Mouse (Mus musculus) liver, embryonic 14.5 days (tissue): ENCODE measurements at regions not wholly inside any gene's neighbourhood (a gene's known extent, or its start where the extent isn't known, plus 50 kb on each side); places are given as distances from the start of the nearest gene placed in this dataset.

Source experiments
- ATAC-seq: fragments of 200-750 bp; cut with Nextera tagmentation; 2 replicates; pipeline ENCODE4 v1.8.0; 2017; ENCODE audit warnings: moderate number of reproducible peaks, mild to moderate bottlenecking, moderate library complexity; ENCODE audit not compliant: insufficient read depth
- DNase-seq, 3 experiments: peaks; one replicate each; pipeline ENCODE4 v3.0.0-alpha.2; 2012 to 2013; ENCODE audit warnings: low read depth in 3 of 3, low spot score in 3 of 3
- H3K27ac ChIP-seq: fragments of 300-500 bp; sonication (generic); 2 replicates; pipeline ENCODE4 v1.5.1; 2014; ENCODE audit warnings: moderate library complexity, mild to moderate bottlenecking, control low read depth, inconsistent platforms
- H3K27me3 ChIP-seq: fragments of 300-500 bp; sonication (generic); 2 replicates; pipeline ENCODE4 v1.6.1; 2014; ENCODE audit warnings: mild to moderate bottlenecking, low read length, moderate library complexity; ENCODE audit not compliant: control insufficient read depth, insufficient read depth
- H3K36me3 ChIP-seq: fragments of 300-500 bp; sonication (generic); replicated peaks from 2 replicates; pipeline ENCODE4 v1.6.1; 2014; ENCODE audit warnings: low read depth; ENCODE audit not compliant: control insufficient read depth, insufficient read depth
- H3K4me1 ChIP-seq, 2 experiments: fragments of 200-500 bp in 1 of 2; fragments of 300-500 bp in 1 of 2; sonication (generic) in 1 of 2; replicated peaks; 2 replicates each; pipeline ENCODE4 v1.6.1; 2012 to 2014; ENCODE audit warnings: antibody characterized with exemption in 1 of 2, inconsistent platforms in 1 of 2, low read length in 1 of 2; ENCODE audit not compliant: control insufficient read depth in 2 of 2, insufficient read depth in 2 of 2
- H3K4me2 ChIP-seq: fragments of 300-500 bp; sonication (generic); 2 replicates; pipeline ENCODE4 v1.6.1; 2014; ENCODE audit warnings: low read depth, mild to moderate bottlenecking, control low read depth, moderate library complexity
- H3K4me3 ChIP-seq, 2 experiments: fragments of 200-500 bp in 1 of 2; fragments of 300-500 bp in 1 of 2; sonication (generic) in 1 of 2; 2 replicates each; pipeline ENCODE4 v1.5.1; 2012 to 2014; ENCODE audit warnings: low read depth in 2 of 2, low read length in 2 of 2, mild to moderate bottlenecking in 2 of 2, control low read depth in 1 of 2, inconsistent platforms in 1 of 2, moderate library complexity in 1 of 2; ENCODE audit not compliant: insufficient read depth in 1 of 2
- H3K9ac ChIP-seq: fragments of 300-500 bp; sonication (generic); replicated peaks from 2 replicates; pipeline ENCODE4 v1.6.1; 2014; ENCODE audit warnings: mild to moderate bottlenecking, control low read depth, moderate library complexity
- H3K9me3 ChIP-seq: fragments of 300-500 bp; sonication (generic); 2 replicates; pipeline ENCODE4 v1.6.1; 2016; ENCODE audit warnings: low read length, mixed read lengths; ENCODE audit not compliant: control insufficient read depth
- CTCF ChIP-seq: IDR thresholded peaks from 2 replicates; pipeline ENCODE4 v1.5.1; 2016; ENCODE audit warnings: antibody characterized with exemption, low read depth, control low read depth
- EP300 ChIP-seq: IDR thresholded peaks from 2 replicates; pipeline ENCODE4 v1.6.1; 2016; ENCODE audit warnings: antibody characterized with exemption, low read depth
- WGBS: fragments of 180-500 bp; shearing (Covaris S2); extraction: QIAGEN DNeasy Blood & Tissue Kit; methylation state at CpG from one replicate; pipeline ENCODE4 v1.1.7; 2014; ENCODE audit not compliant: insufficient replicate concordance; 5-methylcytosine and 5-hydroxymethylcytosine counted together

GRCm38 (mm10) chr15:63310426-63310825, 534.6 kb downstream of the Gsdmc2 start:
- no peaks in the 10 kb centered on the region for H3K9me3 ChIP-seq
- TF ChIP-seq CTCF, result no peak
- TF ChIP-seq EP300, result no peak
- H3K9ac ChIP-seq, result no peak overlapping the region
- no peak overlapping the region for H3K4me3 ChIP-seq
- H3K27me3 ChIP-seq, result no peaks in the 10 kb centered on the region
- H3K27ac ChIP-seq, result no peak overlapping the region
- H3K4me1 ChIP-seq, result no peaks in the 10 kb centered on the region
- ATAC-seq, result no peak
- H3K4me2 ChIP-seq, result no peak overlapping the region
- 50% methylated on average over 2 of the region's 2 CpGs for WGBS
- no peaks in the 10 kb centered on the region for H3K36me3 ChIP-seq
- DNase-seq, result no peak

- no peaks in the 10 kb centered on the region for H3K4me1 ChIP-seq
- ATAC-seq (no peak), DNase-seq (no peak)
- H3K4me3 ChIP-seq, result no peak overlapping the region
- H3K27me3 ChIP-seq, result no peaks in the 10 kb centered on the region
- H3K9me3 ChIP-seq, result no peaks in the 10 kb centered on the region
- no peak overlapping the region for H3K27ac ChIP-seq
- 69% methylated on average over 4 of the region's 4 CpGs for WGBS
- H3K36me3 ChIP-seq, result no peaks in the 10 kb centered on the region
- H3K9ac ChIP-seq, result no peak overlapping the region
- no peak for TF ChIP-seq EP300
- no peak for TF ChIP-seq CTCF
- no peak overlapping the region for H3K4me2 ChIP-seq
These were observed 545.7 kb downstream of the Gsdmc2 start for GRCm38 (mm10) chr15:63299311-63299710.

DNA sequence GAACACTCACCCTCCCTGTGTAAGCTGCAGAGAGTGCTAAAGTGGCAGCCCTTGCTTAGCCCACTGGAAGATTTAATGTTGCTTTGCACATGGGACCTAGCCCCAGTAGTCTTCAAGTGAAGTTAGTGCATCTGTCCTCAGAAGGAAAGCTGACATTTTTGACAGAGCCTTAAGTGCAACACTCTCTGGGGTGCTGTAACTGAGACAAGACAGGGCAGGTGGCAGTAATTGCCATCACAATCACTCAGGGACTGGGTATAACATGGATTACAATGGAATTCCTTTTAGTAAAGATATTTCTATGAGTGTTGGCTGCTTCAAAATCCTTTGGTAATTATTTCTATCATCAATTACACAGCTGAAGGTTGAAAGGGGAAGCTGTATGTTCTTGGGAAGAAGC, 556.4 kb downstream of the Gsdmc2 start:
- H3K9me3 ChIP-seq, result no peaks in the 10 kb centered on the region
- H3K4me3 ChIP-seq, result no peak overlapping the region
- H3K4me1 ChIP-seq, result no peaks in the 10 kb centered on the region
- TF ChIP-seq CTCF (no peak), EP300 (no peak)
- DNase-seq (no peak), ATAC-seq (no peak)
- no peak overlapping the region for H3K4me2 ChIP-seq
- no peak overlapping the region for H3K9ac ChIP-seq
- H3K27me3 ChIP-seq, result no peaks in the 10 kb centered on the region
- H3K36me3 ChIP-seq, result no peaks in the 10 kb centered on the region
- H3K27ac ChIP-seq, result no peak overlapping the region

GRCm38 (mm10) chr15:63286026-63286425, 559.0 kb downstream of the Gsdmc2 start:
- Histone ChIP-seq H3K27me3 (no peaks in the 10 kb centered on the region), H3K4me3 (no peak overlapping the region), H3K27ac (no peak overlapping the region), H3K4me2 (no peak overlapping the region), H3K9me3 (no peaks in the 10 kb centered on the region), H3K36me3 (no peaks in the 10 kb centered on the region), H3K4me1 (no peaks in the 10 kb centered on the region), H3K9ac (no peak overlapping the region)
- WGBS, result 57% methylated on average over 1 of the region's 1 CpGs
- TF ChIP-seq EP300 (no peak), CTCF (no peak)
- no peak for DNase-seq
- ATAC-seq, result no peak

- no peak for TF ChIP-seq CTCF
- no peak for TF ChIP-seq EP300
- no peak overlapping the region for H3K4me2 ChIP-seq
- H3K4me1 ChIP-seq, result no peaks in the 10 kb centered on the region
- 64% methylated on average over 2 of the region's 2 CpGs for WGBS
- no peaks in the 10 kb centered on the region for H3K9me3 ChIP-seq
- no peak overlapping the region for H3K9ac ChIP-seq
- ATAC-seq (no peak), DNase-seq (no peak)
- no peak overlapping the region for H3K27ac ChIP-seq
- no peaks in the 10 kb centered on the region for H3K36me3 ChIP-seq
- H3K27me3 ChIP-seq, result no peaks in the 10 kb centered on the region
- no peak overlapping the region for H3K4me3 ChIP-seq
These were observed 574.6 kb downstream of the Gsdmc2 start for GRCm38 (mm10) chr15:63270381-63270780.

GRCm38 (mm10) chr15:63265845-63266244, 579.1 kb downstream of the Gsdmc2 start:
- ATAC-seq, result no peak
- no peaks in the 10 kb centered on the region for H3K9me3 ChIP-seq

More at GRCm38 (mm10) chr15:63265845-63266244, 579.1 kb downstream of the Gsdmc2 start:
- Histone ChIP-seq H3K4me2 (no peak overlapping the region), H3K9ac (no peak overlapping the region), H3K27me3 (no peaks in the 10 kb centered on the region), H3K36me3 (no peaks in the 10 kb centered on the region), H3K27ac (no peak overlapping the region), H3K4me1 (no peaks in the 10 kb centered on the region), H3K4me3 (no peak overlapping the region)
- WGBS, result 54% methylated on average over 1 of the region's 1 CpGs
- TF ChIP-seq CTCF (no peak), EP300 (no peak)
- no peak for DNase-seq
